26 mouse cellular contexts compared by ENCODE assay signal in genomic region chr7:126594862-126595561, GRCm38 (mm10). TPM values are rescaled to one million over a fixed set of nuclear protein-coding genes. Genes with fewer than 3 reads are reported as not detected.
DNase-seq lines count a peak whose midpoint lies in the region; ATAC-seq lines count a peak whose summit lies in the region.
"Had no signal": no experiment of that assay in that cellular context is flagged by ENCODE, and none has a peak within 500 bp of the region (broad histone marks: within the 10 kb centered on the region; RNA-seq: fewer than 3 reads in every experiment).

Gene Il27, minus strand, starts transcription at chr7:126594941.

- H3K4me1 ChIP-seq in liver, embryonic 16.5 days (ENCODE audit: control insufficient read depth, low read depth, low read length), result no peaks in the 10 kb centered on the region; the same call in 1 of the 2 replicates
- H3K4me1 ChIP-seq: embryonic facial prominence, embryonic 13.5 days; forebrain, embryonic 12.5 days; heart, embryonic 12.5 days; hindbrain, embryonic 13.5 days had no signal

- H3K27me3 ChIP-seq in liver, embryonic 16.5 days (ENCODE audit: control insufficient read depth, insufficient read depth, low read depth, low read length), result no peaks in the 10 kb centered on the region; the same call in 1 of the 2 replicates
- H3K27me3 ChIP-seq: Patski had no signal

- H3K9me3 ChIP-seq in liver, embryonic 16.5 days (replicated peaks; ENCODE audit: control insufficient read depth, low read length), result no peaks in the 10 kb centered on the region
- H3K9me3 ChIP-seq: embryonic facial prominence, embryonic 13.5 days; forebrain, embryonic 12.5 days; heart, embryonic 12.5 days; hindbrain, embryonic 13.5 days had no signal

- no peak for ATAC-seq in liver, embryonic 16.5 days (ENCODE audit: low read depth)
- ATAC-seq in common myeloid progenitor, adult 5-6 weeks (replicated peaks; ENCODE audit: low read depth, poor library complexity, severe bottlenecking), result peak; percentile 45
- peak; percentile 46 for ATAC-seq in megakaryocyte, adult 5-6 weeks (ENCODE audit: poor library complexity, severe bottlenecking)
- ATAC-seq: activated CD4-positive, CD25-positive, alpha-beta regulatory T cell, adult 4 months; forebrain, postnatal 0 days; hindbrain, postnatal 0 days; Patski had no signal

- H3K36me3 ChIP-seq in liver, embryonic 16.5 days (ENCODE audit: control insufficient read depth, insufficient read depth), result no peaks in the 10 kb centered on the region
- H3K36me3 ChIP-seq: embryonic facial prominence, embryonic 13.5 days; forebrain, embryonic 12.5 days; heart, embryonic 12.5 days; hindbrain, embryonic 13.5 days had no signal

- no peak within 1 kb of the TSS for H3K9ac ChIP-seq in liver, embryonic 16.5 days (ENCODE audit: low read depth, low read length)
- H3K9ac ChIP-seq: embryonic facial prominence, embryonic 13.5 days; forebrain, embryonic 12.5 days; forebrain, postnatal 0 days; heart, embryonic 12.5 days; hindbrain, embryonic 13.5 days had no signal

- H3K4me3 ChIP-seq in liver, embryonic 16.5 days (ENCODE audit: low read depth, low read length), result no peak within 1 kb of the TSS
- H3K4me3 ChIP-seq: embryonic facial prominence, embryonic 13.5 days; forebrain, embryonic 12.5 days; heart, embryonic 12.5 days; hindbrain, embryonic 13.5 days had no signal

- no peak within 1 kb of the TSS for H3K27ac ChIP-seq in liver, embryonic 16.5 days (ENCODE audit: low read length)
- H3K27ac ChIP-seq: embryonic facial prominence, embryonic 13.5 days; forebrain, embryonic 12.5 days; hindbrain, embryonic 13.5 days; hindbrain, postnatal 0 days had no signal

- 52% methylated on average over 11 of the region's 11 CpGs for WGBS in liver, embryonic 16.5 days (ENCODE audit: insufficient replicate concordance)

- no peak for DNase-seq in liver
- DNase-seq in right cerebral cortex, postnatal 4 days, result no peak
- DNase-seq in c-Kit-positive CD71-positive TER-119-positive erythroid progenitor cells, embryonic 14.5 days (ENCODE audit: low spot score), result no peak
- DNase-seq in urinary bladder, adult 18-20 months (ENCODE audit: low spot score in 2 of 2), result no peak
- DNase-seq: adrenal gland, postnatal 14 days; cerebellum, adult 11 months; cerebellum, adult 8-10 months; cerebellum, postnatal 14 days; forebrain, postnatal 0 days; gastrocnemius, postnatal 14 days had no signal

- peak within 1 kb of the TSS; percentile 18; the same call in 1 of the 2 replicates for H3K4me2 ChIP-seq in liver, embryonic 16.5 days (ENCODE audit: low read depth, low read length)
- H3K4me2 ChIP-seq: embryonic facial prominence, embryonic 13.5 days; forebrain, embryonic 12.5 days; heart, embryonic 12.5 days; hindbrain, embryonic 13.5 days had no signal

RNA-seq across cellular contexts. Expression of gene Il27, which starts in this region (rescaled TPM):
- polyA plus RNA-seq in liver, embryonic 16.5 days (2015; fragmentation: Nextera tagmentation; extraction: Ambion mirVana), result 0.09 and 0.27 TPM in 2 replicates
- 0.23 TPM in 1 of 2 replicates, not detected in the other for total RNA-seq in common myeloid progenitor, adult 5-6 weeks (2017)
- 2.5 and 2.9 TPM in 2 replicates for total RNA-seq in megakaryocyte, adult 5-6 weeks (2015)
- 3.0 and 4.8 TPM in 2 replicates for total RNA-seq in megakaryocyte, adult 5-6 weeks (2017)
- total RNA-seq: adrenal gland, postnatal 14 days; forebrain, postnatal 0 days; gastrocnemius, postnatal 14 days; heart, adult 8-10 months; heart, postnatal 25 days had no signal
- polyA plus RNA-seq: activated CD4-positive, CD25-positive, alpha-beta regulatory T cell, adult 4 months; C2C12; cortical plate, adult 2 months; embryonic facial prominence, embryonic 13.5 days; forebrain, embryonic 12.5 days; forebrain, postnatal 0 days; gonadal fat pad, adult 2 months; heart, embryonic 12.5 days; heart, embryonic 16.5 days; hindbrain, embryonic 13.5 days; hindbrain, postnatal 0 days had no signal

Comparison
In these comparisons a context has a peak if more than half of its experiments do, and no peak if none do; other contexts are left out.
1. Peak in ATAC-seq in common myeloid progenitor, adult 5-6 weeks; RNA of the gene not detected or under 1 TPM.